Mouse (Mus musculus): Measurements from ENCODE around the gene Hoxd9. TPM values are rescaled to one million over a fixed set of nuclear protein-coding genes. Genes with fewer than 3 reads are reported as not detected.

Hoxd9 gene
- total and polyA plus RNA-seq, 3 experiments = not detected

DNA sequence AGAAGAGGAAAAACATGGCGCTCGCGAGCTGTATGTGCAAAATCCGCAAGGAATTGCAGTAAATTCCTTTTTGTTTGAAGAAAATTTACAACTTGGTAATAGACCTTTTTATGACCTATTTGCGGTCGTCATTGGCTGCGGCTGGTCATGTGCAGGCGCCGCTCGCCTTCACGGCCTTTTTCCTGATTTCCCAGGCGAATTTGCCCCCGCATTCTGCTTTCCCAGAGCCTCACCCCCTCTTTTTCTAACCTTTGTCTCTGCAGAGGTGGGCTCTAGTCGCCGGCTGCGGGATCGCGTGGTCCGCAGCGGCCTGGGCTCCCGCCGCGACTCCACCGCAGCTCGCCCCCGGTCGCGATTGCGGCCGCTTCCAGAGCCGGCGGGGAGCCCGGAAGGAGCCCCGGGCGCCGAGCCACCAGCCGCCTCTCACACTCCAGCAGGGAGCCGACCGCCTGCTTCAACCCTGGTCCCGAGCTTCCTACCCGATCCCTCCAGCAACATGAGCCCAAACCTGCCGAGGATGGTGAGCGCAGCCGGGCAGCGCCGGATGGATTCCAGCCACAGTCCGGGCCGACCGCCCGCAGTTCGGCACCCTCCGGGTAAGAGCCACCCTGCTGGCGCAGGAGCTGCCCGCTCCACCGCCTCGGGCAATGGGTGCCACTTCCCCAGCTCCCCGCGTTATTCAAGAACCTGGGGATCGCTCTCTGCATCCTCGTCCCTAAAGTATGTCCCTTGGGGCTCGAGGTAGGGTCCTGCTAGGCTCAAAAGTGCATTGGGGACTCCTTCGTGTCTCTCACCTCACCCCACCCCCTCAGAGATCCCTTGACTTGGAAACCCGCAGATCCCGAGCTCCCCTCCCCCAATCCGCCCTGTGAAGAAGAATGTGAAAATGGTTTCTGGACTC lies 14.4 kb downstream of the Hoxd9 start, which contains the start of the genes Hoxd3 and Hoxd4:
Hoxd3 (plus strand) TSS at position 207 of the 901 bp plus-strand sequence.
Hoxd4 (plus strand) TSS at position 209 of the 901 bp plus-strand sequence.
- Histone ChIP-seq H3K9me3 (replicated peaks; ENCODE audit: low read length) (peaks cover 4% of the 10 kb centered on the region), H3K4me3 (replicated peaks in 1 of 3; ENCODE audit: low read depth in 2 of 3, low read length in 2 of 3, poor library complexity in 1 of 3) (no peak within 1 kb of the TSS), H3K79me2 (replicated peaks; ENCODE audit: control insufficient read depth, extremely low read depth, insufficient read depth, poor library complexity, severe bottlenecking) (no peaks in the 10 kb centered on the region), H3K4me2 (ENCODE audit: insufficient read depth, low read depth, poor library complexity, severe bottlenecking) (no peak within 1 kb of the TSS), H3K27ac (ENCODE audit: insufficient read depth, low read depth) (no peak within 1 kb of the TSS), H3K27me3 (replicated peaks) (no peaks in the 10 kb centered on the region), H3K9ac (ENCODE audit: insufficient read depth, low read depth) (no peak within 1 kb of the TSS), H3K4me1 (ENCODE audit: control insufficient read depth in 1 of 2, insufficient read depth in 2 of 2) (peaks cover 6 to 12% of the 10 kb centered on the region in 2 experiments; a peak in 3 of 4 replicates), H3K36me3 (replicated peaks in 1 of 2; ENCODE audit: control insufficient read depth in 1 of 2, insufficient read depth in 1 of 2, low read length in 1 of 2) (no peaks in the 10 kb centered on the region)
- DNase-seq (ENCODE audit: extremely low read depth) = no peak
- no peak for TF ChIP-seq PAX5 (IDR thresholded peaks at IDR 0.05; ENCODE audit: low read length)
- no peak for TF ChIP-seq EP300 (IDR thresholded peaks at IDR 0.05; ENCODE audit: low read length)
- no peak for TF ChIP-seq MAZ (IDR thresholded peaks at IDR 0.05; ENCODE audit: low read depth, low read length)
- no peak for TF ChIP-seq CHD1 (IDR thresholded peaks at IDR 0.05; ENCODE audit: low read depth, low read length)
- TF ChIP-seq SMC3 (IDR thresholded peaks at IDR 0.05; ENCODE audit: low read depth, low read length) = no peak
- no peak for TF ChIP-seq ZKSCAN1 (IDR thresholded peaks at IDR 0.05; ENCODE audit: borderline replicate concordance, low read depth, low read length)
- TF ChIP-seq JUN (IDR thresholded peaks at IDR 0.05; ENCODE audit: insufficient read depth, low read depth, low read length) = no peak
- no peak for TF ChIP-seq CHD2 (IDR thresholded peaks at IDR 0.05; ENCODE audit: low read length)
- no peak for TF ChIP-seq CTCF (conservative IDR thresholded peaks at IDR 0.05 in 1 of 2, IDR thresholded peaks at IDR 0.05 in 1 of 2; ENCODE audit: low read depth in 2 of 2, low read length in 2 of 2)
- no peak for TF ChIP-seq JUND (conservative IDR thresholded peaks at IDR 0.05; ENCODE audit: low read depth, low read length)
- TF ChIP-seq MXI1 (IDR thresholded peaks at IDR 0.05; ENCODE audit: low read depth, low read length) = no peak
- no peak for TF ChIP-seq USF1 (IDR thresholded peaks at IDR 0.05; ENCODE audit: low read depth, low read length)
- TF ChIP-seq MAX (IDR thresholded peaks at IDR 0.05; ENCODE audit: low read length) = no peak
- TF ChIP-seq POLR2AphosphoS2 (IDR thresholded peaks at IDR 0.05; ENCODE audit: low read depth, low read length) = no peak
- dilution Hi-C loops (cut with MboI; ENCODE audit: extremely low pct_ligation_motif_present, extremely low pct_unique_long_range_greater_than_20kb, low sequenced_read_pairs) = no loop called here
- in situ Hi-C loops (cut with MboI; ENCODE audit: low pct_ligation_motif_present, low pct_unique_long_range_greater_than_20kb, low sequenced_read_pairs) = loop anchor here (25.0 kb wide), 1 partner anchor 875 kb away; no protein-coding TSS in a partner anchor

DNA sequence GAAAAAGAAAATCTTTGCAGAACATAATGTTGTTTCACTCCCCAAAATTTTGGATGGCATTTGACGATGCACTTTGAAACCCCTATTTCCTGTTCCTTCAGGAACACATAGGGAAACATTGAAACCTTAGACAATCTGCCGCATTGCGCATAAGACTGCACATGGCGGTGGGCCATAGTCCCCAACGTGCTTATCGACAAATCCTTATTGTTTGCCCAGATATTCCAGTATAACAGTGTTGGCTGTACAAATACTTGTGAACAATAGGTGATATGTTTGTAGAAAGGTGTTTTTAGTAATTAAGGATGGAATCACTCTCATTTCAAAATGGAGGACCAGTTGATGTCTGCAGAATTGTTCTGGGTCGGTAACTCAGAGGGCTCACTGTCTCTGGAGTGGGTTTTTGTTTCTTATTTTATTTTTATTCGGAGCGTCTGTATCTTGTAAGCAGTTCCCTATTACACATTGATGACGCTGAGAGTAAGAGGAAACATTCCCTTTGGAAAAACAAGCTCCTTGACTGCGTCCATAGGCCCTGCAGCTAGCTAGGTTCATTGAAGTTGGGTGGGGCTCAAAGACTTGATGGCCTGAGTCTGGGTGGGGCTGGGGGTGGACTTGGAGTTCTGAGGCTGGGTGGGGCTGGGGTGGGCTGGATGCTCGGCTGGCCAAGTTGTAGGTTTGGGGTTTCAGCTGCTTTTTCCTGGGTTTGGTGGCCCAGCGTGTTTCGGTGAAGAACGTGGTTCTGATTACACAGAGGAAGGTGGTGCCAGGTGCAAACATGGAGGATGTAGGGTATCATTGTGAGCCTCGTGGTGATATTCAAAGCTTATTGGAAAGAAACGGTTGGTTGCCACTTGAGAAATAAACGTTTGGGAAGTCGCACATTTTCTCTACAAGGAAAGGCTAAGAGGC lies 16.0 kb downstream of the Hoxd9 start:
- in situ Hi-C loops (cut with MboI; ENCODE audit: low pct_ligation_motif_present, low pct_unique_long_range_greater_than_20kb, low sequenced_read_pairs) = loop anchor here (25.0 kb wide), 1 partner anchor 874 kb away; no protein-coding TSS in a partner anchor
- Histone ChIP-seq H3K36me3 (replicated peaks in 1 of 2; ENCODE audit: control insufficient read depth in 1 of 2, insufficient read depth in 1 of 2, low read length in 1 of 2) (no peaks in the 10 kb centered on the region), H3K27me3 (replicated peaks) (no peaks in the 10 kb centered on the region), H3K27ac (ENCODE audit: insufficient read depth, low read depth) (no peak overlapping the region), H3K4me1 (ENCODE audit: control insufficient read depth in 1 of 2, insufficient read depth in 2 of 2) (peaks cover 6 to 12% of the 10 kb centered on the region in 2 experiments; a peak in 3 of 4 replicates), H3K79me2 (replicated peaks; ENCODE audit: control insufficient read depth, extremely low read depth, insufficient read depth, poor library complexity, severe bottlenecking) (no peaks in the 10 kb centered on the region), H3K4me2 (ENCODE audit: insufficient read depth, low read depth, poor library complexity, severe bottlenecking) (no peak overlapping the region), H3K4me3 (replicated peaks in 1 of 3; ENCODE audit: low read depth in 2 of 3, low read length in 2 of 3, poor library complexity in 1 of 3) (no peak overlapping the region), H3K9ac (ENCODE audit: insufficient read depth, low read depth) (no peak overlapping the region), H3K9me3 (replicated peaks; ENCODE audit: low read length) (peaks cover 4% of the 10 kb centered on the region)
- no peak for DNase-seq (ENCODE audit: extremely low read depth)
- dilution Hi-C loops (cut with MboI; ENCODE audit: extremely low pct_ligation_motif_present, extremely low pct_unique_long_range_greater_than_20kb, low sequenced_read_pairs) = no loop called here
- TF ChIP-seq MEF2A (IDR thresholded peaks at IDR 0.05; ENCODE audit: borderline replicate concordance, low read depth, low read length) = no peak
- no peak for TF ChIP-seq UBTF (IDR thresholded peaks at IDR 0.05; ENCODE audit: low read depth, low read length)
- no peak for TF ChIP-seq RAD21 (IDR thresholded peaks at IDR 0.05; ENCODE audit: low read depth, low read length)
- no peak for TF ChIP-seq ELF1 (IDR thresholded peaks at IDR 0.05; ENCODE audit: low read depth, low read length)
- TF ChIP-seq HCFC1 (IDR thresholded peaks at IDR 0.05; ENCODE audit: low read depth, low read length) = no peak
- TF ChIP-seq CHD1 (IDR thresholded peaks at IDR 0.05; ENCODE audit: low read depth, low read length) = no peak
- TF ChIP-seq POLR2AphosphoS2 (IDR thresholded peaks at IDR 0.05; ENCODE audit: low read depth, low read length) = no peak
- no peak for TF ChIP-seq ETS1 (conservative IDR thresholded peaks at IDR 0.05; ENCODE audit: low read depth, low read length)
- TF ChIP-seq MYC (IDR thresholded peaks at IDR 0.05; ENCODE audit: low read depth, low read length) = no peak
- TF ChIP-seq GABPA (IDR thresholded peaks at IDR 0.05; ENCODE audit: insufficient replicate concordance, low read depth, low read length) = no peak
- no peak for TF ChIP-seq RCOR1 (conservative IDR thresholded peaks at IDR 0.05; ENCODE audit: low read depth, low read length)
- no peak for TF ChIP-seq BHLHE40 (IDR thresholded peaks at IDR 0.05; ENCODE audit: low read depth, low read length)
- no peak for TF ChIP-seq PAX5 (IDR thresholded peaks at IDR 0.05; ENCODE audit: low read length)
- TF ChIP-seq EP300 (IDR thresholded peaks at IDR 0.05; ENCODE audit: low read length) = no peak
- TF ChIP-seq TBP (conservative IDR thresholded peaks at IDR 0.05; ENCODE audit: low read depth, low read length) = no peak
- TF ChIP-seq E2F4 (IDR thresholded peaks at IDR 0.05; ENCODE audit: insufficient replicate concordance, low read depth, low read length) = no peak
- TF ChIP-seq ZKSCAN1 (IDR thresholded peaks at IDR 0.05; ENCODE audit: borderline replicate concordance, low read depth, low read length) = no peak
- no peak for TF ChIP-seq KAT2A (IDR thresholded peaks at IDR 0.05; ENCODE audit: insufficient replicate concordance, low read length)

Data from CH12.LX (cell line).